Mouse (Mus musculus): ENCODE results near the gene Uvrag. TPM values are rescaled to one million over a fixed set of nuclear protein-coding genes. Genes with fewer than 3 reads are reported as not detected.

Uvrag gene
- polyA plus RNA-seq, 1 experiment from 2014 or later = 15.7 TPM

DNA sequence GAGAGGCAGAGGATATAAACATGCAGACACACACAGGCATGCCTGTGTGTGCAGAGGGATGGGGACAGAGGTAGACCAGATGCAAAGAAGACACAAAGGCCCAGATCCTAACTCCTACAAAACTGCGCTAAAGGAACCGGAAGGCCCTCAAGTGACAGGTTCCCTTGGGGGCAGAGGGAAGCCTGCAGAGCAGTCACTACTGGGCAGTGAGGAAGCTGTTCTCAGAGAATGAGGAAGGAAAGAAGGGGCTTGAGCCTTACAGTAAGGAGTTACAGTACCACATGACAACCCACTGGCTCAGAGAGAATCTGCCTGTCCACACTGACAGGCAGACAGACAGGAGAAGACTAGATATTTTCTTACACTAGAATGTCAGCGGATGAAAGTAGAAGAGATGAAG lies 97.6 kb downstream of the Uvrag start:
- Histone ChIP-seq H3K9ac (no peak overlapping the region), H3K36me3 (no peaks in the 10 kb centered on the region), H3K4me1 (peaks cover 27% of the 10 kb centered on the region), H3K27me3 (0 out of 2 replicates have a peak, but pooled peaks cover 5% of the 10 kb centered on the region), H3K4me3 (no peak overlapping the region), H3K9me3 (no peaks in the 10 kb centered on the region), H3K4me2 (replicated peaks) (no peak overlapping the region), H3K27ac (no peak overlapping the region)
- 89% methylated on average over 3 of the region's 3 CpGs for WGBS
- no peak for ATAC-seq (ENCODE audit: low FRiP score, low read depth)

DNA sequence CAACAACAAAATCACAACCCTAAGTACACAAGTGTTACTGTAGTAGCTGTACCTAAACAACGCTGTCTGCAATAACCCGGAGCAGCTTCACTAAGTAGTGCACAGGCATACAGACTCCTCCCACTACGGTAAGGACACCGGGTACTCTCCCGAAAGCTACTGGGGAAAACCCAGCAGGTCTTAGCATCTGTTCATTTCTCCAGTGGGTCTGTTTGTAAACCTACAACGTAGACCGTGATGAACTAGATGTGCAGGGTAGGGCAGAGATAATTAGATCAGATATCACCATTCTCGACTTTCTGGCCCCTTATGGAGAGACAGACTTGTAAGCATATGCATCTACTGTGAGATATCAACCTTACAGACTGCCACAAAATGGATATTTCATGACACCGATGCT lies 99.1 kb downstream of the Uvrag start:
- Histone ChIP-seq H3K9ac (no peak overlapping the region), H3K9me3 (no peaks in the 10 kb centered on the region), H3K27ac (no peak overlapping the region), H3K36me3 (no peaks in the 10 kb centered on the region), H3K27me3 (0 out of 2 replicates have a peak, but pooled peaks cover 5% of the 10 kb centered on the region), H3K4me2 (replicated peaks) (no peak overlapping the region), H3K4me3 (no peak overlapping the region), H3K4me1 (peaks cover 27% of the 10 kb centered on the region)
- no peak for ATAC-seq (ENCODE audit: low FRiP score, low read depth)
- WGBS = 79% methylated on average over 9 of the region's 9 CpGs

DNA sequence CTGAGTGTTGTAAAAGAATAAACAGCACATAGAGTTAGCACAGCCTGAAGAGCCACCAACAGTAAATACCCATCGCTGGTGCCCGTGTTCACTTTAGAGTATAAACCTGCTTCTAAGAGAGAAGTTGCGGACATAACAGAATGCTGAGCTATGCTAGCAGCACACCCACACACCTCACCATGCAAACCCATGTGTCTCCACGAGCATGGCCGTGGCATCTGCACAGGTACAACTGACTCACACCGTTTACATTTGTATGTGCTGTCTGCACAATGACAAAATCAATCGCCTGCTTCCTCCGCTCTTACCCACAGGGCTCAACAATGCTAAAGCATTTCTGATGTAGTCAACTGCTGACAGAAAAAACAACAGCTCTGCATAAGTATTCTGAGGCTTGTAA lies 101.0 kb downstream of the Uvrag start:
- no peak overlapping the region for H3K4me2 ChIP-seq (replicated peaks)
- 90% methylated on average over 8 of the region's 8 CpGs for WGBS
- H3K27ac ChIP-seq = no peak overlapping the region
- 0 out of 2 replicates have a peak, but pooled peaks cover 5% of the 10 kb centered on the region for H3K27me3 ChIP-seq
- no peaks in the 10 kb centered on the region for H3K9me3 ChIP-seq
- no peaks in the 10 kb centered on the region for H3K36me3 ChIP-seq
- ATAC-seq (ENCODE audit: low FRiP score, low read depth) = no peak
- no peak overlapping the region for H3K4me3 ChIP-seq
- no peak overlapping the region for H3K9ac ChIP-seq
- peaks cover 18% of the 10 kb centered on the region for H3K4me1 ChIP-seq

DNA sequence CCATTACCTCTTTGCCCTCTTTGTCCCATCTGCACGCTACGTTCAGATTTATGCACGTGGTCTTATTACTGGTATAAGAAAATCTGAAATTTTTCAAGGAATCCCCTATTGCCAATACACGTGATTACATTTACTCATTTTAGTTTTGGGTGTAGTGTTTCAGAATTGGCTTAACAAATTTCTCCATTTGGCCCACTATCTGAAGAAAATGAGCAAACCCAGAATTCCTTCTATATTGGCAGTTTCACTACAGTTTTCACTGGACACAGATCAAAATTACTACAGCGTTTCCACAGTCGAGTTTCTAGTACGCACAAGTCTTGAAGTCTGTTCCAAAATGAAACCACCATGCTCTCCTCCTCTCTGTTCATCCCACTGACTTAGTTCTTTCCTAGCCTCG lies 104.7 kb downstream of the Uvrag start:
- Histone ChIP-seq H3K27ac (no peak overlapping the region), H3K36me3 (peaks cover 6% of the 10 kb centered on the region), H3K4me2 (replicated peaks) (no peak overlapping the region), H3K9me3 (no peaks in the 10 kb centered on the region), H3K27me3 (no peaks in the 10 kb centered on the region), H3K4me3 (no peak overlapping the region), H3K9ac (no peak overlapping the region), H3K4me1 (peaks cover 29% of the 10 kb centered on the region)
- WGBS = 76% methylated on average over 8 of the region's 8 CpGs
- ATAC-seq (ENCODE audit: low FRiP score, low read depth) = no peak

DNA sequence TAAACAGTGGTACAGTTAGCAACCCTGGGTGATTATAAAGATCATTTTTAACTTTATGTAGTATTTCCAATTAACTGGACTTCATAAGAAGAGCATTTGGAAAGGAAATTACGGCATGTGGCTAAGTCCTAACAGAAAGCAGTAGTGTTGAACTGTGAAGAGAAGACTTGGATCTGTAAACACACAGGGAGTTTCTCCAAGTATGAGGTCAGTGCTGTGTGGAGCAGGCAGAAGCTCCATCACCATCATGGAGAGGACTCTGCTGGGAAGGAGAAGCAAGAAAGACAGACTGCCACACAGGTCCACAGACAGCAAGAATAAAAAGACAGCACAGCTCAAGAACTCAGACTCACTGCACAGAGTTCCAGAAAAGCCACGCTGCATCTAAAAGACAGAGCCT lies 106.0 kb downstream of the Uvrag start:
- H3K4me1 ChIP-seq = peaks cover 18% of the 10 kb centered on the region
- WGBS = 75% methylated on average over 2 of the region's 2 CpGs
- H3K4me3 ChIP-seq = no peak overlapping the region
- H3K9me3 ChIP-seq = no peaks in the 10 kb centered on the region
- no peaks in the 10 kb centered on the region for H3K27me3 ChIP-seq
- H3K9ac ChIP-seq = no peak overlapping the region
- ATAC-seq (ENCODE audit: low FRiP score, low read depth) = no peak
- H3K27ac ChIP-seq = no peak overlapping the region
- H3K36me3 ChIP-seq = peaks cover 6% of the 10 kb centered on the region
- no peak overlapping the region for H3K4me2 ChIP-seq (replicated peaks)

DNA sequence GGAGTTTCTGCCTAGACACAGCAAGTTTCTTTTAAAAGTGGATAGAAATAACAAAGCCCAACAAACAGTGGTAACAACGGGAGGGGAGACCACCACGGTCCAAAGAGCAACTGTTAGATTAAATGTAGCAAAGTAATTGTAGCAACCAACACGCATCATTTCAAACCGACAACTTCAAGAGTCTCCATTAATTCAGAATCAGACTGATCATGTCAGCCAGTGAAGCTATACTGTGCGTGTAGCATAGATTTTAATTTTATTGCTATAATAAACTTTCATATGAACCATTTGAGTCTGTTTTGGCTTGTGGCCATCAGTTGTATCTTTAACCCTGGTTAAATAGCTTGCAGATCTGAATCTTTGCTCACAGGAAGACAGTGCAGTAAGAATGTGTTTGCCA lies 107.1 kb downstream of the Uvrag start:
- Histone ChIP-seq H3K36me3 (peaks cover 6% of the 10 kb centered on the region), H3K27ac (no peak overlapping the region), H3K4me1 (peaks cover 25% of the 10 kb centered on the region), H3K27me3 (no peaks in the 10 kb centered on the region), H3K4me2 (replicated peaks) (no peak overlapping the region), H3K4me3 (no peak overlapping the region), H3K9me3 (no peaks in the 10 kb centered on the region), H3K9ac (no peak overlapping the region)
- WGBS = 64% methylated on average over 5 of the region's 5 CpGs
- ATAC-seq (ENCODE audit: low FRiP score, low read depth) = no peak

DNA sequence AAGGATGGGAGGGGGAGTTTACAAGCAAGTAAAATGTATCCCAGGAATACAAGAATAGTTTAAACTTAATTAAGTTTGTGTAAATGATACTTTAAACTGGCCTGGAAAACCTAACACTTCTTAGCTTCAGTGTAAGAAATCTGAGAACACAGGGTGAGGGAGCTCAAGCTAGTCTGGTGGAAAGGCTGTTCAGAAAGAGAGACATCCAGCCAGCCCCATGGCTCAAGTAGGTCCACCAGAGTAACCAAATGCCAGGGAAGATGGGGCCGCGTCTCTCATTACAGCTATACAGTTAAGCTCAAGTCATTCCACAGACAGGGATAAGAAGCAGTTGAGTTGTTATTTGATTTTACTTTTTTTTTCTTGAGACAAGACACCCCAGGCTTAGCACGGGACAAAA lies 107.6 kb downstream of the Uvrag start:
- Histone ChIP-seq H3K36me3 (peaks cover 6% of the 10 kb centered on the region), H3K4me1 (peaks cover 27% of the 10 kb centered on the region), H3K9ac (no peak overlapping the region), H3K4me2 (replicated peaks) (no peak overlapping the region), H3K4me3 (no peak overlapping the region), H3K27ac (no peak overlapping the region), H3K9me3 (no peaks in the 10 kb centered on the region), H3K27me3 (no peaks in the 10 kb centered on the region)
- ATAC-seq (ENCODE audit: low FRiP score, low read depth) = no peak
- WGBS = 82% methylated on average over 3 of the region's 3 CpGs

DNA sequence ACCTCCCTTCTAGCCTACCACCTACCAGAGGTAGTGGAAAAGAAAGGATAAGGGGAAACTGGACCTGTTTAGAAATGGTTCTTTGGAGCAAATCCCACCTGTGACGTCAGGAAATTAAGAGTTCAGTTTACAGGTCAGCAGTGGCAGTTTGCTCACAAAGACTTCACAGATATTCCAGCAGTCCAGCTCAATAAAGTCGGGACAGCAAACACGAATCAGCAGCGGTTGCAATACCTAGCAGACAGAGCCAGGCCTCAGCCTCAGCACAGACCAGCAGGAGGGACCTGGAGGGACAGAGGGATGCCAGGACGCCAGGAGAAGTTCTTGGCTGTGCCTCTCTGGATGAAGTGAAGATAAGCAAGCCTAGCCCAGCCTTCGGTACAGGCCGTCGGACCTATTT lies 108.9 kb downstream of the Uvrag start:
- 83% methylated on average over 8 of the region's 8 CpGs for WGBS
- no peak overlapping the region for H3K27ac ChIP-seq

DNA sequence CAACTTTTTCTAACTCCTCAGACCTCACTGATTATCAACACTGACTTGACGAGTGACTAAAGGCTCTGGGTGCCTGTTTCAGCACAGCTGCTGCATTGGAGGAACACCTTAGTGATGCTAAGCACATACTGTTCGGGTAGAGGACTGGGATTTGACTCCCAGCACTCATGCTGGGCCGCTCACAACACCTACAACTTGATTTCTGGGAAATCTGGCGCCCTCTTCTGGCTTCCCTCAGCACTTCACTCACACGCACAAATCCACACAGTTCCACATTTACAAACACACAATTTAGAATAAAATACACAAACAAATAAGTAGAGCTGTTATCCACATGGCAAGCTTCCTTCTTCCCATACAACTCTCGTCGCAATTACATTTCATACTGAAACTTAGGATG lies 112.8 kb downstream of the Uvrag start:
- Histone ChIP-seq H3K27ac (no peak overlapping the region), H3K36me3 (peaks cover 6% of the 10 kb centered on the region), H3K4me3 (no peak overlapping the region), H3K9me3 (no peaks in the 10 kb centered on the region), H3K4me2 (replicated peaks) (no peak overlapping the region), H3K27me3 (no peaks in the 10 kb centered on the region), H3K9ac (no peak overlapping the region), H3K4me1 (peaks cover 18% of the 10 kb centered on the region)
- WGBS = 87% methylated on average over 7 of the region's 7 CpGs
- ATAC-seq (ENCODE audit: low FRiP score, low read depth) = no peak

More for the DNA sequence above, 108.9 kb downstream of the Uvrag start:
- no peak for ATAC-seq (ENCODE audit: low FRiP score, low read depth)
- peaks cover 29% of the 10 kb centered on the region for H3K4me1 ChIP-seq
- H3K4me3 ChIP-seq = no peak overlapping the region
- H3K36me3 ChIP-seq = peaks cover 6% of the 10 kb centered on the region
- H3K27me3 ChIP-seq = no peaks in the 10 kb centered on the region
- no peak overlapping the region for H3K4me2 ChIP-seq (replicated peaks)
- no peak overlapping the region for H3K9ac ChIP-seq
- no peaks in the 10 kb centered on the region for H3K9me3 ChIP-seq

DNA sequence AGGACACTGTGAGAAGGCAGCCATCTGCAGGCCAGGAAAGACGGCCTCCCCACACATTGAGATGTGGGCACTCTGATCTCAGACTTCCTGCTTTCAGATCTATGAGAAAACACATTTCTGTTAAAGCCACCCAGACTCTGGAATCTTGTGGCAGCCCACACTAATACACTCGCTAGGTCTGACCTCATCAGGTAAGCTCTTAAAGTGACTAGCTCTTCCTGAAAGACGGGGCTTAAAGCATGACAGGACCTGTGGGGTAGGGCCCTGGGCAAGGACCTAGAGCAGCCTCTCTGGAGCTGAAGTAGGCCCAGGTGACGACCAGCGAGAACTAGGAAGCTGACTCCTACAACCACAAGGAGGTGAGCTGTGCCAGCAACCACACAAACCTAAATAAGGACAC lies 113.8 kb downstream of the Uvrag start:
- ATAC-seq (ENCODE audit: low FRiP score, low read depth) = no peak
- WGBS = 64% methylated on average over 5 of the region's 5 CpGs
- H3K4me1 ChIP-seq = peaks cover 18% of the 10 kb centered on the region
- no peak overlapping the region for H3K27ac ChIP-seq
- no peak overlapping the region for H3K4me2 ChIP-seq (replicated peaks)
- H3K9ac ChIP-seq = no peak overlapping the region
- no peaks in the 10 kb centered on the region for H3K9me3 ChIP-seq
- no peak overlapping the region for H3K4me3 ChIP-seq
- peaks cover 2% of the 10 kb centered on the region for H3K36me3 ChIP-seq
- no peaks in the 10 kb centered on the region for H3K27me3 ChIP-seq

DNA sequence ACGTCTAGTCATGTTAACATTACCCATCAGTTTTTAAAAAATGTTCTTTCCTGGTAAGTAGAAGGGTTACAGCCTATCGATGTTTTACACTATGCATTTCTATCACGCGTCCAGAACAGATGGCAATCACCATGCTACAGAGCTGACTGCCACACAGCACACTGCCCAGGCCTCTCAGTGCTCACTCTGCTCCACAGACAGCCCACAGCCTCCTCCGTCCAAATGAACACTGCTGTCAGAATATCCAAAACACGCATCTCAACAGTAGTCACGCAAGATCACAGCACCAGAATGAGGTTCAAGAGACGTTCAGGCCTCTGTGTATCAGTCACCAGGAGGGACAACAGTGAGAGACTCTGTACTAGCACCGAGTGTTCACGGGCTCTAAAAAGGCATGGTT lies 115.0 kb downstream of the Uvrag start:
- Histone ChIP-seq H3K27ac (no peak overlapping the region), H3K27me3 (no peaks in the 10 kb centered on the region), H3K9ac (no peak overlapping the region), H3K9me3 (no peaks in the 10 kb centered on the region), H3K4me3 (no peak overlapping the region), H3K36me3 (no peaks in the 10 kb centered on the region; the same call in 1 of the 2 replicates), H3K4me2 (replicated peaks) (no peak overlapping the region), H3K4me1 (peaks cover 24% of the 10 kb centered on the region)
- no peak for ATAC-seq (ENCODE audit: low FRiP score, low read depth)
- WGBS = 89% methylated on average over 10 of the region's 10 CpGs

DNA sequence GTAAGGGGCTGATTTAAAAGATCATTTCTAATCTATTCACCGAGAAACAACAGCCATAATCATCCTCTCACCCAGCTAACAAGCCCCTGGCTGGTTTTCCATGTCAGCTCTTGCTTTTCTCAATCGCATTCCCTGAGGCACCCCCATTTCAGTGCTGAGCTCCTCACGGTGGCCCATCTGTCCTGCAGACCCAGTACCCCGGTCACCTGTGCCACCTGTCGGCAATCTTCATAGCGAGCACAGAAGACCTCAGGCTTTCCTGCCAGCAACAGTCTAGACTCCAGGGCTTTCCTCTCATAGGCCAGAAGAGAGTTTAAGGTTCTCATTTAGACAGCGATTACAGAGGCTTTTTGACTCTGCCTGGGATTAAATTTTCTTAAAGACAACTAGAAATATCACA lies 115.7 kb downstream of the Uvrag start:
- Histone ChIP-seq H3K27me3 (no peaks in the 10 kb centered on the region), H3K9ac (no peak overlapping the region), H3K4me2 (replicated peaks) (no peak overlapping the region), H3K27ac (no peak overlapping the region), H3K4me1 (peaks cover 30% of the 10 kb centered on the region), H3K36me3 (no peaks in the 10 kb centered on the region; the same call in 1 of the 2 replicates), H3K4me3 (no peak overlapping the region), H3K9me3 (no peaks in the 10 kb centered on the region)
- 70% methylated on average over 7 of the region's 7 CpGs for WGBS
- ATAC-seq (ENCODE audit: low FRiP score, low read depth) = no peak

DNA sequence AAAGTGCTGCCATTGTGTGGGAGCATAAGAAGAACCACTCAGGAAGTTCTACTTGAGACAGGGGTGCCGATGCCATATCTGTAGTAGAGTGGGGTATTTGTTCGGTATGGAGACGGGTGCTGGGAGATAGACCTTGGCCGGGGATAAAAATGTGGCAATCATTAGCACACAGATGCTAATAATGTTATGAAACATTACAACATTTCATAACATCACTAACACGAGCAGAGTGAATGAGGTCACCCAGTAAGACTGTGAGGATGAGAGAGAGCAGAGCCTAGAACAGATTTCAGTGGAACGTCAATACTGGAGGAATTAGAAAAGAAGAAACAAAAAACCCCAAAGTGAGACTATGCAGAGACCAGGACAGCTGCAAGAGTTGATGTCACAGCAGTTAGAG lies 116.2 kb downstream of the Uvrag start:
- Histone ChIP-seq H3K36me3 (no peaks in the 10 kb centered on the region; the same call in 1 of the 2 replicates), H3K27ac (no peak overlapping the region), H3K9me3 (no peaks in the 10 kb centered on the region), H3K4me3 (no peak overlapping the region), H3K27me3 (no peaks in the 10 kb centered on the region), H3K4me2 (replicated peaks) (no peak overlapping the region), H3K9ac (no peak overlapping the region), H3K4me1 (peaks cover 34% of the 10 kb centered on the region)
- ATAC-seq (ENCODE audit: low FRiP score, low read depth) = no peak
- 83% methylated on average over 6 of the region's 6 CpGs for WGBS
